Mouse (Mus musculus) neural tube, embryonic 13.5 days (tissue): ENCODE data around the gene Fam184a. TPM values are rescaled to one million over a fixed set of nuclear protein-coding genes. Genes with fewer than 3 reads are reported as not detected.

Experiments used
- ATAC-seq: fragments of 200-750 bp; cut with Nextera tagmentation; 2 replicates; pipeline ENCODE4 v1.8.0; 2017; ENCODE audit warnings: low read depth, mild to moderate bottlenecking, moderate TSS enrichment, moderate library complexity
- H3K27ac ChIP-seq: fragments of 300-500 bp; sonication (generic); replicated peaks from 2 replicates; pipeline ENCODE4 v1.5.1; 2015; ENCODE audit warnings: moderate library complexity, mild to moderate bottlenecking, inconsistent platforms
- H3K27me3 ChIP-seq: fragments of 300-500 bp; sonication (generic); 2 replicates; pipeline ENCODE4 v1.6.1; 2015; ENCODE audit warnings: mild to moderate bottlenecking, inconsistent platforms
- H3K36me3 ChIP-seq: fragments of 300-500 bp; sonication (generic); 2 replicates; pipeline ENCODE4 v1.6.1; 2015; ENCODE audit warnings: mild to moderate bottlenecking, inconsistent platforms
- H3K4me1 ChIP-seq: fragments of 300-500 bp; sonication (generic); replicated peaks from 2 replicates; pipeline ENCODE4 v1.6.1; 2015; ENCODE audit warnings: inconsistent platforms
- H3K4me2 ChIP-seq: fragments of 300-500 bp; sonication (generic); 2 replicates; pipeline ENCODE4 v1.6.1; 2015; ENCODE audit warnings: inconsistent platforms, mild to moderate bottlenecking, moderate library complexity
- H3K4me3 ChIP-seq: fragments of 300-500 bp; sonication (generic); 2 replicates; pipeline ENCODE4 v1.5.1; 2015; ENCODE audit warnings: mild to moderate bottlenecking, inconsistent platforms
- H3K9ac ChIP-seq: fragments of 300-500 bp; sonication (generic); 2 replicates; pipeline ENCODE4 v1.6.1; 2015; ENCODE audit warnings: moderate library complexity, mild to moderate bottlenecking, inconsistent platforms
- H3K9me3 ChIP-seq: fragments of 300-500 bp; sonication (generic); 2 replicates; pipeline ENCODE4 v1.6.1; 2016; ENCODE audit warnings: inconsistent platforms
- WGBS: fragments of 180-500 bp; shearing (Covaris S2); methylation state at CpG from one replicate; pipeline ENCODE4 v1.1.7; 2015; 5-methylcytosine and 5-hydroxymethylcytosine counted together
- polyA plus RNA-seq: library from polyadenylated mRNA; unstranded; fragments of >200 nt; fragmentation: Nextera tagmentation; extraction: Ambion mirVana; gene quantifications from 2 replicates; pipeline ENCODE4 v1.2.1, GENCODE M21; 2015

The Fam184a gene
- polyA plus RNA-seq, 1 experiment from 2014 or later, result 11.5 TPM

DNA sequence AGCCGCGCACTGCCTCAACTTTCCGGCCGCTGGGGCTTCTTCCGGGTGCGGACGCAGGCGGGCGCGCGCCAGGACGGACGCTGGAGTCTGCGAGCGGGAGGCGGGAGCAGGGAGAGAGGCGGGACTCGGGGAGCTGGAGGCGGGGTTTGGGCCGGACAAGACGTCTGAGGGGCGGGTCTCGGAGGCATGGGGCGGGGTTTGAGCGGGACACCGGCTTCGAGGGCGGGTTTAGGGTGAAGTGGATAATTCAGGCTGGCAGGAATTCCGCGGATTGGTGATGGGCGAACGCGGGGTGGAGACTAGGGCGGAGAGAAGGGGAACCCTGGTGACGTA is 121.0 kb downstream of the Fam184a start:
- Histone ChIP-seq H3K4me1 (peaks cover 14% of the 10 kb centered on the region; the same call in 1 of the 2 replicates), H3K4me2 (peak overlapping the region; percentile 55), H3K36me3 (no peaks in the 10 kb centered on the region), H3K27me3 (no peaks in the 10 kb centered on the region), H3K4me3 (peak overlapping the region; percentile 78), H3K9me3 (no peaks in the 10 kb centered on the region), H3K27ac (peak overlapping the region; percentile 90), H3K9ac (peak overlapping the region; percentile 78)
- WGBS, result under 1% methylated on average over 35 of the region's 35 CpGs
- ATAC-seq, result peak; percentile 98

DNA sequence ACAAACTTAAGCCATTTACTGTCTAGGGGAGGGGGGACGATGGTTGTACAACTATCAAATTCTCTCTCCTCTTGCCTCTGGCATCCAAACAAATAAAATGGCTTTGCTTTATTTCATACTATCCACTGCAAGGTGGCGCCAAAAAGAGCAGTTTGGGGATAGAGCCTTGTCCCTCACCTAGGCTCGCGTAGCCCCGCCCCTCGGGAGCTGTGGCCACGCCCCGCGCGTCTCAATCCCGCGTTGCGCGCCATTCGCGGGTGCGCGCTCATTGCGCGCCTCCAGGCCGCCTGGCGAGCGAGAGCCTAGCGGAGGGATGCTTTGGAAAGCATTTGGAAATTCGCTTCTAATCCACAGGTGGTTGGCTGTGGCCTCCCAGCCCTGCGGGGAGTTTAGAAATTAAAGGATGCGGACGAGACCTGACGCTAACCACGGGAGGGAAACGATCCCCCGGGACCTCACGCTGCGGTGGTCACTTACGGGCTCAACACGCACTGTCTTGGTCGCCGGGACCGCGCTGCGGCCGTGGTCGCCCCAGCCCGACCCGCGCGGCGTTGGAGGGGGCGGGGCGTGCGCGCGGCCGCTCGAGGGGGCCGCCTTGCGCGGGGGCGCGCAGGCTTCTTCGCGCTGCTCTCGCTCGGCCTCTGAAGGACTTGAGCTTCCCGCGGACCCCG is 121.5 kb downstream of the Fam184a start:
- H3K27ac ChIP-seq, result peak overlapping the region; percentile 90
- under 1% methylated on average over 66 of the region's 67 CpGs for WGBS
- H3K4me3 ChIP-seq, result peak overlapping the region; percentile 78
- no peaks in the 10 kb centered on the region for H3K36me3 ChIP-seq
- H3K4me2 ChIP-seq, result peak overlapping the region; percentile 55
- ATAC-seq, result peak; percentile 89
- H3K9ac ChIP-seq, result peak overlapping the region; percentile 78
- H3K4me1 ChIP-seq, result peaks cover 14% of the 10 kb centered on the region; the same call in 1 of the 2 replicates
- no peaks in the 10 kb centered on the region for H3K9me3 ChIP-seq
- no peaks in the 10 kb centered on the region for H3K27me3 ChIP-seq

DNA sequence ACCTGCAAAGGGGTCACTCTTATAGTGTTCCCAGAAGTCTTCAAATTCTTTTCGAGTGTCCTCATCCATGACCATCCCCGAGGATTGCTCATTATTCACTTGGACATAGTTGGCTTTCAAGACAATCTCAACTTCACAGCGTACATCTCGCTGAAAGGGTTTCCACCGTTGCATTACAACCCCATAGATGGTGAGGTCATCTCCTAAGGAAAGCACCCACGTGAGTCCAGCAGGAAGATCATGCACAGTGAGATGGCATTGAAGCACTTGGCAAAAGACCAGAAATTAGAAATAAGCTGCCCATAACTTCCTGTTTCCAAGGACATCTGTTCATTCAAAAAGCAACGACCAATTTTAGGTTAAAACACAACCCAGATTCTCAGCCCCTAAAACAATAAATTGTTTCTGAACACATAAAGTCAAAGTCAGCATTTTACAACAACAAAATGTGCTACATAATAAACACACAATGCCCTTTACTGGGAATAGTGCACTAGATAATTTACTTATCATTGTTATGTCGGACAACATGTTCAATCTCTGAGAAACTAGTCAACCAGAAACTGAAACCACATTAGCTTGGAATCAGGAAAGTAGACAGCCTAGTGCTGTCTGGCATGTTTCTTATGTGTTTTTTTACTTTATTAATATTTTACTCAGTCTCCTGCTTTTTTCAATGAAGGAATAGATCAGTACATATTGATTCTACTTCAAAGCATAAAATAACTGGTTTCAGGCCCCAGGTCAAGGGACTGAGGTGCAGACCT is 134.9 kb downstream of the Fam184a start:
- Histone ChIP-seq H3K9ac (no peak overlapping the region), H3K27ac (no peak overlapping the region), H3K36me3 (peaks cover 34% of the 10 kb centered on the region), H3K27me3 (no peaks in the 10 kb centered on the region), H3K4me3 (no peak overlapping the region), H3K9me3 (no peaks in the 10 kb centered on the region), H3K4me2 (no peak overlapping the region), H3K4me1 (no peaks in the 10 kb centered on the region)
- no peak for ATAC-seq
- 85% methylated on average over 8 of the region's 8 CpGs for WGBS

DNA sequence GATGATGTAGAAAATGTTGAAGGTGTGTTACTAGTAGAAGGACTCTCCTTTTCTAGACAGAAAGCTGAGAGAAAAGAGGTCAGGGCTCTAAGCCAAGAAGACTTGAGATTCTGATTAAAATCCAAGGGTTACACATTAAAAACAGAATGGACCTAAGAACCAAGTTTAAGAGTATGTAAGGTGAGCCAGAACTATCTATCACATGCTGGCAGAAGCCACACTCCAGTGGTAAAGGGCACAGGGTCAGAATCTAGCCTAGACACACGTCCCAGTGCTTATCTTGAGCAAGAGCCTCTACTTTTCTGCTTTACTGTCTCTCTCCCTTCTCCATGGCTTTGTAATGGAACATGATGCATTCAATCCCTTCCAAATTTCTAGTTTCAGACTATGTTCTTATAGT is 137.0 kb downstream of the Fam184a start:
- Histone ChIP-seq H3K4me3 (no peak overlapping the region), H3K9me3 (no peaks in the 10 kb centered on the region), H3K9ac (no peak overlapping the region), H3K36me3 (peaks cover 44% of the 10 kb centered on the region), H3K27me3 (no peaks in the 10 kb centered on the region), H3K4me1 (no peaks in the 10 kb centered on the region), H3K27ac (no peak overlapping the region), H3K4me2 (no peak overlapping the region)
- no peak for ATAC-seq
- 81% methylated on average over 1 of the region's 1 CpGs for WGBS

DNA sequence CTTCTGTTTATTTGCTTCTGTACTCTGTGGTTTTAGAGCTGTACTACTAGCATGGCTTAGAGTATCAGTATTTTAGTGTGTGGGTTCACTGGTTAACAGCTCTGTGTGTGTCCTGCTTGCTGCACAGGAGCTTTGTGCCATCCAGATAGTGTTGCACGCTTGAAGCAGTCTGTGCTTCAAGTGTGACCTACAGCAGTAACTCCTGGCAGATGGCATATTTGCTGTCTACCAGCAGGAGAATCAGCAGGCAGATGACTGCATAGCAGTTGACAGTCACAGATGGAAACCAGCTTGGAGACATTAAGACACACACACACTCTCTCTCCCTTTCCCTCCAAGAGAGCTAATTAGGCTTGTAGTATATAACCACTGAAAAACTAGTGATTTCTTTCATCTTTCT is 138.8 kb downstream of the Fam184a start:
- Histone ChIP-seq H3K4me3 (no peak overlapping the region), H3K9ac (no peak overlapping the region), H3K27ac (no peak overlapping the region), H3K9me3 (no peaks in the 10 kb centered on the region), H3K36me3 (peaks cover 58% of the 10 kb centered on the region), H3K27me3 (no peaks in the 10 kb centered on the region), H3K4me2 (no peak overlapping the region), H3K4me1 (no peaks in the 10 kb centered on the region)
- ATAC-seq, result peak; percentile 59; the same call in 1 of the 2 replicates
- 63% methylated on average over 1 of the region's 1 CpGs for WGBS

DNA sequence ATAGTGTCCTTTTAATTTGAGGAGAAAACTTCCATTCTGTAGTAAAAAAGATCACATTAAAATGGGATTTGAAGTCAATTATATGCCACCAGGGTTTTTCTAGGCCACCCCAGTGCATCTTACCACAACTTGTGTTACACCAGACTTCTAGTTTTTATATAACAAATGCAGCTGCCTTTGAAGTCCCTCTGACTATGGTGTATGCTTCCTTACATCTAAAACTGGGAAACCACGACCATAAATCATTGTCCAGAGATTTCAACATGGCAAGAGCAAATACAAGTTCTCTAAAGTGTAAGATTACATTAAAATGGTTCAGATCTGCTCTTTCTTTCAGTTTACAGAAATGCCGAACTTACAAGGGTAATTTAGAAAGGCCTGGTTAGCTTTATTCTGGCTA is 142.6 kb downstream of the Fam184a start:
- WGBS, result 81% methylated on average over 2 of the region's 2 CpGs
- Histone ChIP-seq H3K4me1 (no peaks in the 10 kb centered on the region), H3K4me3 (no peak overlapping the region), H3K36me3 (peaks cover 66% of the 10 kb centered on the region), H3K9ac (no peak overlapping the region), H3K9me3 (no peaks in the 10 kb centered on the region), H3K4me2 (no peak overlapping the region), H3K27ac (no peak overlapping the region), H3K27me3 (no peaks in the 10 kb centered on the region)
- ATAC-seq, result no peak

DNA sequence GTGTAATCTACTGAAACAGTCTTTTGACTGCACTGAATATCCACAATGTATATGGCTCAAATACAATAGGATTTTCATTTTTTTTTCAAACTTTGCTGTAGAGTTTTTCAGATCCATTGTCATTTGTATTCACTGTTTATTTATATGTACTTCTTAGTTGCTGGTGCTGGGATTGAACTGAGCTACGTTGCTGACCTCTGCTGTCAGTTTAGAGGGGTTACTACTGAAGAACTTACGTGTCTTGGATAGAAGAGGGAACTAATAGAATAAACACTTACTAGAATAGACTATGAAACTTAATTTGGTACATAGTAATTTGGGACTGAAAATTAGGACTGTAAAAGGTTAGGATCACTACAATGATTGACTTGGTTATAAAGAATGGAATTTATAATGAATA is 145.6 kb downstream of the Fam184a start:
- Histone ChIP-seq H3K27ac (no peak overlapping the region), H3K4me2 (no peak overlapping the region), H3K9ac (no peak overlapping the region), H3K4me1 (peaks cover 16% of the 10 kb centered on the region), H3K9me3 (no peaks in the 10 kb centered on the region), H3K4me3 (no peak overlapping the region), H3K36me3 (peaks cover 69% of the 10 kb centered on the region), H3K27me3 (no peaks in the 10 kb centered on the region)
- WGBS, result 76% methylated on average over 2 of the region's 2 CpGs
- no peak for ATAC-seq

DNA sequence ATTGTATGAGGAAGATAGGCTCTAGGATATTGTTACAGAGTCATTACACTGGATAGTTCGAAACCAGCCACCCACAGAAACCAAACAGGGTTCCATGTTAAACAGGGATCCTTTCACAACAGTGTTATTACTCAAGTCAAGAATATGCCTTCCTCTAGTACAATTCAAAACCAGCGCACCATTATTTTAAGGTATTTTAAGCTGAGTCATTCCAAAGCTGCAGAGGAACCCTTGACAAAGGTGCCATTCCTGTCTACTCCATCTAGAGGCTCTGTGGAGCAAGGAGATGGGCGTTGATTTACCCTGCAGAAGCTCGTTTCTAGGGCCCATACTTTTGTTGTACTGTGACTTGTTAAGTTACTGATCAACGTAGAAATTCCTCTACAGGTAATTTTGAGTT is 152.1 kb downstream of the Fam184a start:
- no peak for ATAC-seq
- no peaks in the 10 kb centered on the region for H3K9me3 ChIP-seq
- H3K36me3 ChIP-seq, result peaks cover 22% of the 10 kb centered on the region
- H3K27me3 ChIP-seq, result no peaks in the 10 kb centered on the region
- no peak overlapping the region for H3K27ac ChIP-seq
- WGBS, result 55% methylated on average over 5 of the region's 5 CpGs
- H3K4me3 ChIP-seq, result peak overlapping the region; percentile 20
- no peak overlapping the region; the same call in 1 of the 2 replicates for H3K9ac ChIP-seq
- peak overlapping the region; percentile 78 for H3K4me2 ChIP-seq
- H3K4me1 ChIP-seq, result peaks cover 49% of the 10 kb centered on the region

DNA sequence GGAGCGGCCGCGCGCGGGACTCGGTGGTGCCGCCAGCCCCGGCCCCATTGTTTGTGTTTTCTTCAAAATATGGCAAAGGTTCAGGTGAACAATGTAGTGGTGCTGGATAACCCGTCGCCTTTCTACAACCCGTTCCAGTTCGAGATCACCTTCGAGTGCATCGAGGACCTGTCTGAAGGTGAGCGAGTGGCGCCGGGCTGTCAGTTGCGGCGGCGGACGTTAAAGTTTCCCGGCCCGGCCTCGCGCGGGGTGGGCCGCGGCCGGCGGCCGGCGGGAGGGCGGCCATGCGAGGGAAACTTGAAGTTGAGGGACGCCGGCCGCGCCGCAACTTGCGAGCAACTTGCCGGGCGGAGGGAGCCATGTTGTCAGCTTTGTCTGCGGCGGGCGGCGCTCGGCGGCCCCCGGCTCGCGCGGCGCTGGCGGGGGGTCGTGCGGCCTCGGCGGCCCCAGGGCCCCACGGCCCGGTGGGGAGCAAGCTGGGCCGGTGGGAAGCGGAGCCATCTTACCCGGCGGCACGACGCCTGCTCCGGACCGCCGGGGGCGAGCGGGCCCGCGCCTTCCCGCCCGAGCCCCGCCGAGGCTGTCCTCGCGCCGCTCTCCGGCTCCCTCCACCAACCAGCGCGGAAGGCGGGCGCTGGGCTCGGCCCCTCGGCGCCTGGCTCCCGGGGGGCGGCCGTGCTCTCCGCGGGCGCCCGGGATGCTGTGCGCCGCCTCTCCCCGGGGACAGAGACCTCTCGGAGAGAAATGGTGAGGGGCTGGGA is 153.6 kb downstream of the Fam184a start:
- Histone ChIP-seq H3K27me3 (no peaks in the 10 kb centered on the region), H3K9me3 (no peaks in the 10 kb centered on the region), H3K9ac (peak overlapping the region; percentile 98), H3K27ac (peak overlapping the region; percentile 95), H3K4me3 (peak overlapping the region; percentile 93), H3K4me2 (peak overlapping the region; percentile 78), H3K4me1 (peaks cover 49% of the 10 kb centered on the region), H3K36me3 (0 out of 2 replicates have a peak, but pooled peaks cover 10% of the 10 kb centered on the region)
- ATAC-seq, result peak; percentile 21
- WGBS, result under 1% methylated on average over 98 of the region's 99 CpGs

DNA sequence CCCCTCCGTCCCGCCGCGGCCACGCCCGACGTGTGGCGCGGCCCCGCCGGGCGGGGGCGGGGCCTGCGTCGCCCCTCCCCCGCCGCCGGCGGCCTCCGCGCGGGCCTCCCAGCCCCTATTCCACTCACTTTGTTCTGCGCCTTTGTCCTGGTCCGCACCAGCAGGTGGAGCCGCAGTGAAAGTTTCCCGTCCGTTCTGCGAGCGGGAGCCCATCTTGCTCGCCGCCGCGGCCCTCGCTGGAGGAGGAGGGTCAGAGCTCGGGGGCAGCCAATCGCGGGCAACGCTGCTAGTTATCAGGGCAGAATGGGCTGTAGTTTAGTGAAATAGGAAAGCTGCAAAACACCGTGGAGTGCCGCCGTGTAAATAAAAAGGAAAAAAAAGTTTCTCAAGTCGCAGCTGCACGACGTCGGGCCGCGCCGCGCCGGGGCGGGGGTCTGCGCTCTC is 154.2 kb downstream of the Fam184a start, which contains the start of gene Asf1a:
TSS of gene Asf1a (plus strand) at position 81 of the 444 bp plus-strand sequence.
- Histone ChIP-seq H3K36me3 (0 out of 2 replicates have a peak, but pooled peaks cover 6% of the 10 kb centered on the region), H3K4me1 (peaks cover 47% of the 10 kb centered on the region), H3K9ac (peak within 1 kb of the TSS; percentile 98), H3K9me3 (no peaks in the 10 kb centered on the region), H3K27ac (peak within 1 kb of the TSS; percentile 95), H3K4me2 (peak within 1 kb of the TSS; percentile 78), H3K4me3 (peak within 1 kb of the TSS; percentile 93), H3K27me3 (no peaks in the 10 kb centered on the region)
- WGBS, result under 1% methylated on average over 51 of the region's 52 CpGs
- peak; percentile 98 for ATAC-seq

DNA sequence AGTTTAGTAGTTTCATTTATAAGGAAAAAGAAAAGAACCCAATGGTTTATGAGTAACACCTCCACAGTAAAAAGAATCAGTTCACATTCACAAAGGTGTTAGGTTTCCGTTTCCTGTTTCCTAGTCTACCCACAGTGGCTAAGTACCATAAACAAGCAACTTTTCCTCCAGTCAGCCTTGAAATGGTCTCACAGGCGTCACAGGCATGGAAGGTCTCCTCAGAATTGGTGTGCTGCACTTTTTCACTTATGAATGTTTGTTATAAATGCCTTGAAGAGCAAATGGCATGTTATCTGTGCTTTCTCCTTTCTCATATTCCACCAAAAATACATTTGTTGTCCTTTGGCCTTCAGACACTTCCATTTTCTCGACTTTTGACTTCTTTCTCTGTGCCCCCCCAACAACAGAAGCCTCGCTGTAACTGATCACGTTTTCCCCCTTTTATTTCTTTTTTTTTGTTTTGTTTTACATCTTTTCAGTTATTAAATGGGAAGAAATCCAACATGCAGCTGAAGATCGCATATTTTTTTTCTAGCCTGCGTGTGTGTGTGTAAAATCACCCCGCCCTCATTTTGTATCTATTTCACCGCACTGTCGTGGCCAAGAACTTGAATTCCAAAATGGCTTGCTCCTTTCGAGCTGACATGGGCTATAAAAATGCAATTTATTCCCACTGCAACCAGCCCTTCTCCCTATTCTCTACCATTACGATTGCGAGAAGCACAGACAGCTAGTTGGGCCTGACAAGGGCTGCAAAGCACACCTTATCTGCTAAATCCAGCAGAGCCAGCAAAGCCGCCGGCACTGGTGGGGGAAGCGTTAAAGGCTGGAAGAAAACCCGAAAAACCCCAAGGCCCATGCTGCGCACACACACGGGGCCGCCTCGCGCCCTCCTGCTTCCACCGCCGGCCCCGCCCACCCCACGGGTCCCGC is 154.9 kb downstream of the Fam184a start:
- Histone ChIP-seq H3K9ac (peak overlapping the region; percentile 71), H3K27ac (peak overlapping the region; percentile 95), H3K4me1 (peaks cover 40% of the 10 kb centered on the region), H3K4me2 (peak overlapping the region; percentile 63), H3K4me3 (peak overlapping the region; percentile 93), H3K27me3 (no peaks in the 10 kb centered on the region), H3K36me3 (0 out of 2 replicates have a peak, but pooled peaks cover 4% of the 10 kb centered on the region), H3K9me3 (no peaks in the 10 kb centered on the region)
- peak; percentile 95 for ATAC-seq
- WGBS, result 8% methylated on average over 24 of the region's 27 CpGs
